Mouse (Mus musculus) T-helper 2 cell (primary cell): ENCODE measurements at regions not wholly inside any gene's neighbourhood (a gene's known extent, or its start where the extent isn't known, plus 50 kb on each side); places are given as distances from the start of the nearest gene placed in this dataset.

Source experiments
- in situ Hi-C: fragments of 300-600 bp; cut with MboI, MseI; formaldehyde crosslinking; loops from one replicate; pipeline ENCODE4 v1.15.1; 2025; ENCODE audit warnings: high pct_unique_total_duplicates

DNA sequence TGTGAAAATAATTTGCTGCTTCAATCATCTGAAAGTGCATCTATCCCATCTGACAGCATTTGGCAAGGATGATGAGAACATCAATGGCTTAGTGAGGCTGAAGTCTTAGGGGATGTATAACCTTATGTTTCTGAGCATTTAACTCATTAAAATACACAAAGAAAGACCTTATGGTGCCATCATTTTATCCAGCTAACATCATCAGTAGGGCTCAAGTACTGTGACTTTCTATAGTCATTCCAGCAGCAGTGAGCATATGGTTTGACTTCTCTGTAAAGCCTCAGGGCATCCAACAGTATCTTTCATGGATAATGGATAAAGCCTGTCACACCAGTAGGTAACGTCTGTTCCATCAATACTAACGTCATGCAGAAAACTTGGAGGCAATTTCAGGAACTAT is 895.0 kb upstream of the Fat3 start:
- in situ Hi-C loops = loop anchor here (10.0 kb wide), 1 partner anchor 739 kb away; no protein-coding TSS in a partner anchor

GRCm38 (mm10) chr9:17393061-17393460 is 892.0 kb upstream of the Fat3 start:
- in situ Hi-C loops = loop anchor here (10.0 kb wide), 1 partner anchor 742 kb away; no protein-coding TSS in a partner anchor
